Mouse (Mus musculus) spleen, postnatal 10 days (tissue): ENCODE results near the gene Slc44a3.
A peak's percentile ranks its signal among the peaks of the same experiment; 100 is the strongest.

Source experiments
- DNase-seq, 2 experiments: peaks; one replicate each; pipeline ENCODE4 v3.0.0; 2021 to 2022; ENCODE audit warnings: low spot score in 2 of 2

Slc44a3 gene

GRCm38 (mm10) chr3:121428230-121428629, 104.0 kb downstream of the Slc44a3 start:
- DNase-seq, result no peak

DNA sequence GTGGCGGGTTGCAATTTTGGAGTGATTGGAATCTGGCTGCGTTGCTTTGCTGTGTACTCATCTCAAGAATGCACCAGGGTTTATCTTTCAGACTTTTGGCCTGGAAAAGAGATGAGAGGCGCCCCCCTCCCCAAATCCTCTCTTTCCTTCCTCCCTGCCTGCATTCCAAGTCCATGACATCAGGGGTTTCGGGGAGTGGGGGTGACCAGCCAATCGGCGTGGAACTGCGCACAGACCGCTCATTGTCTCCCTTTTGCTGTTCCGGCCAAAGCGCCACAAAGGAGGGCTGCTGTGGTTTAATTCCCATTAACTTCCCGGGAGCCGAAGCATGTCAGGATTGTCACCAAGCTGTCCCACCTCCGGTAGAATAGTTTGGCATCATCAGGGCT, 104.7 kb downstream of the Slc44a3 start:
- DNase-seq, result peak; percentile 27 to 31

- DNase-seq, result peak; percentile 62 to 79
Observed at GRCm38 (mm10) chr3:121426621-121427519, 105.3 kb downstream of the Slc44a3 start.

DNA sequence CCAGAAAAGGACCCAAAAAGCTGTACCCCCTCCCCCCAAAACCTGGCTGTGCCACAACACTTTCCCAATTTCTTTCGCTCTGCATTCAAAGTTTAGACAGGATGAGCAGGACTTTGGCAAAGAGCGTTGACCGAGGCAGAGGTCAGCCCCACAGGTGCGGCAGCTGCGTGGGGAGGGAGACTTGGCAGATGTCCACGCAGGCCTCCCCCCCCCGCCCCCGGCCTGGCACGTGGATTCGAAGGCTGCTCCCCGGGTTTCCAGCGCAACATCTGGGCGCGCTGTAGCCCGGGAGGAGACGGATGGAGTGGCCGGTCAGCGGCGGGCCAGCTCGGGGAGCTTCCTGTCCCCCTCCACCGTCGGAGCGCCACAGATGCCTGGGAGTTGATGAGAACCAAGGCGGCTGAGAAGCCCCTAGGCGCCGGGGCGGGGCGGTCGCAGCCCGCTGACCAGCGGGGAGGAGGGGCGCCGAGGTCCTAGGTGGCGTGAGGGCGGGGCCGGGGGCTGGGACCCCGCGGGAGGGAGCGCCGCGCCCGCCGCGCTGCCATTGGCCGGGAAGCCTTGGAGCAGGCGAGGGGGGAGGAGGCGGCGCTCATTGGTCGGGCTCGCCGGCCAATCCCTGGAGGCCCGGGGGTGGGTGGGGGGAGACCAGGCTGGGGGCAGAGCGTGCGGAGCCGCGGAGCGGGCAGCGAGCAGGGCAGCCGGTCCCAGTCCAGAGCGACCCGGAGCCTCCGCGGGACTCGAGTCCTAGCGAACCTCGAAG, 106.2 kb downstream of the Slc44a3 start, which contains the start of gene Cnn3:
Gene Cnn3, plus strand, starts transcription at position 637 of the 760 bp plus-strand sequence.
- peak; percentile 57 to 82 for DNase-seq

DNA sequence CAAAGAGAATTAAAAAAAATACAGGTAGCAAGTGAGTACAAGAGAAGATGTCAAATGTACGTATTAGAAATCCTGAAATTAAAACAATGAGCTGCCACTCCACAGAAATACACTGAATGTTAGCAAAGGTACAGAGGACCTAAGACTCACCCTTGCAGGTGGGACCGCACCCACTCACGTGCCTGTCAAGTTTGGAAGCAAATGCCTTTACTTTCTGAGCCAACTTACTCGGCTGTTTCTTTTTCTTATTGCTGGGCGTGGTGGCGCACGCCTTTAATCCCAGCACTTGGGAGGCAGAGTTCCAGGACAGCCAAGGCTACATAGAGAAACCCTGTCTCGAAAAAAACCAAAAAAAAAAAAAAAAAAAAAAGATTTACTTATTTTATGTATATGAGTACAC, 109.8 kb downstream of the Slc44a3 start:
- no peak for DNase-seq

DNA sequence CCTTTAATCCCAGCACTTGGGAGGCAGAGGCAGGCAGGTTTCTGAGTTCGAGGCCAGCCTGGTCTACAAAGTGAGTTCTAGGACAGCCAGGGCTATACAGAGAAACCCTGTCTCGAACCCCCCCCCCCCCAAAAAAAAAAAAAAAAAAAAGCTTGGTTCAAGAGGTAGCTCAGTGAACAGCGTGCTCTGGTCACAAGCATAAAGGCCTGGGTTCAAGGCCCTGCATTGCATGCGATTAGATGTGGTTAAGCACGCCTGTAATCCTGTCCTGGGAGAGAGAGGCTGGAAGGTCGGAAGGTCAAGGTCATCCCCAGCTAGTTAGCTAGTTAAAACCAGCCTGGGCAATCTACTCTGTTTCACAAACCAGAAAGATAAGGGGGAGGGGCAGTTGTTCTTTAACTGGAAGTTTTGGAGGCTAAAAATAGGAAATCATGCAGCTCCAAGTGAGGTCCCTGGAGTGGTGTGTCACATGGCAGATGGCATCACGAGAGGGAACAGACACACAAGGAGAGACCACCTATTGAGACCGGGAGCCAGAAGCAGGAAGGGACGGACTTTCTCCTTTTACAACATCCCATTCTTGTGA, 113.3 kb downstream of the Slc44a3 start:
- DNase-seq, result no peak

GRCm38 (mm10) chr3:121418251-121418601, 114.0 kb downstream of the Slc44a3 start:
- DNase-seq, result no peak

GRCm38 (mm10) chr3:121417379-121418250, 114.6 kb downstream of the Slc44a3 start:
- DNase-seq, result no peak

GRCm38 (mm10) chr3:121416171-121417154, 115.7 kb downstream of the Slc44a3 start:
- no peak for DNase-seq

DNA sequence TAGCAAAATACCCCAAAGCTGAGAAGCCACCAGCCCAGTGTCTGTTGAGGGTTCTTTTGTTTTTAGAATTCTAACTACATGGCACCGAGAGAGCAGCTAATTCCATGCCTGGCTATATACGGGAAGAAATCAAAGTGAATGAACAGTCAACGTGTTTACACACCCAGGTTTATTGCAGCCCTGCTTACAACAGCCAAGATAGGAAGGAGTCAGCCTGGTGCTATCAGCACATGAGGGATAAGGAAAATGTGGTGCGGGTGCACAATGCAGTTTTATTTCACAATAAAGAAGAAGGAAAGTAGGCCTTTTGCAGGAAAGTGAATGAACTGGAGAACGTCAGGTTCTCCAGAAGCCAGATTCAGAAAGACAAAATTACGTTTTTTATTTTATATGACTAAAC, 120.8 kb downstream of the Slc44a3 start:
- no peak for DNase-seq
